Mouse (Mus musculus): ENCODE results near the gene Trappc4. TPM values are rescaled to one million over a fixed set of nuclear protein-coding genes. Genes with fewer than 3 reads are reported as not detected.
"Not testable (repeated sequence)": the region's sequence is repeated elsewhere in the genome, so short reads cannot be mapped to it uniquely, and the experiment has no call there.

Trappc4 gene
- total RNA-seq, 2 experiments from 2014 or later = 33.0 to 36.3 TPM

- intact Hi-C loops (cut with DNase I) = no loop called here
Measured at GRCm38 (mm10) chr9:44410647-44411336, 3.4 kb upstream of the Trappc4 start.

DNA sequence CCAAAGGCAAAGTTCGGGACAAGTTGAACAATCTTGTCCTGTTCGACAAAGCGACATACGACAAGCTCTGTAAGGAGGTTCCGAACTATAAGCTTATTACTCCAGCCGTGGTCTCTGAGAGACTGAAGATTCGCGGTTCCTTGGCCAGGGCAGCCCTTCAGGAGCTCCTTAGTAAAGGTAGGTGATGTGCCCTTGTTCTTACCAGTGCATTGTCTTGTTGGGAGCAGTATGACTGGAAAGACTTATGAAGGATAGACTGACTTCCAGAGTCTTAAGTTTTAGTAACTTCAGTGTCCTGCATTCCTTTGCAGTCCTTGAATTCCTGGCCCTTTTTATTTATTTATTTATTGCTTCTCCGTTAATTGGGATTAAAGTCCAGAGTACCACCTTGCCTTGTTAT lies 1.3 kb upstream of the Trappc4 start:
- intact Hi-C loops (cut with DNase I); DNase-seq: not testable (repeated sequence)

More at GRCm38 (mm10) chr9:44410647-44411336, 3.4 kb upstream of the Trappc4 start:
- DNase-seq = no peak

DNA sequence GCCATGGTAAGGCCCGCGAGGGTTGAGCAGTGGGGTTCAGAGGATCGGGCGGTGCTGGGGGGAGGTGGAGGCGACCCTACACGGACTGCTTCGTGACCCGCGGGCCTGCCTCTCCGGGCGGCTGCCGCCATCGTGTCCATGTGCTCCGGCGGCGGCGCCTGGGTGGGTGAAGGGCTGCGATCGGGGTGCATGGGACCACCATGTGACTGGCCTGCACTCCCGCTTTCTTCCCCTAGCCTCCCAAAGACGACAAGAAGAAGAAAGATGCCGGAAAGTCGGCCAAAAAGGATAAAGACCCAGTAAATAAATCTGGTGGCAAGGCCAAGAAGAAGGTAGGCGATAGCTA lies 325 bp upstream of the Trappc4 start:
- DNase-seq = no peak
- intact Hi-C loops (cut with DNase I) = no loop called here

- intact Hi-C loops (cut with DNase I) = no loop called here
- no peak for DNase-seq
Measured at GRCm38 (mm10) chr9:44405011-44405410, 2.4 kb downstream of the Trappc4 start.

GRCm38 (mm10) chr9:44401081-44401480 lies 6.3 kb downstream of the Trappc4 start:
- DNase-seq = peak in 1 of 2 experiments; percentile 33
- intact Hi-C loops (cut with DNase I) = no loop called here

DNA sequence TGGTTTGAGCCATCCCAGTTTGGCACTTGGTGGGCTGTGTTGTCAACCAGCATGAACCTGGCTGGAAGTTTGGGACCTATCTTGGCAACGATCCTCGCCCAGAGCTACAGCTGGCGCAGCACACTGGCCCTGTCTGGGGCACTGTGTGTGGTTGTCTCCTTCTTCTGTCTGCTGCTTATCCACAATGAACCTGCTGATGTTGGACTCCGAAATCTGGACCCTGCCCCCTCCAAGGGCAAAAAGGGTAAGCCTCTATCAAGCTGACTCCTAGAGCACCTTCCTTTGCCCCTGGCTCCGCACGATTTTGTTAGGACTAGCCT lies 7.6 kb downstream of the Trappc4 start:
- no peak for DNase-seq
- intact Hi-C loops (cut with DNase I) = no loop called here

- intact Hi-C loops (cut with DNase I) = no loop called here
- no peak for DNase-seq
Measured at GRCm38 (mm10) chr9:44399114-44399794, 8.1 kb downstream of the Trappc4 start.

GRCm38 (mm10) chr9:44398551-44398950 lies 8.8 kb downstream of the Trappc4 start:
- no peak for DNase-seq
- intact Hi-C loops (cut with DNase I) = no loop called here

- DNase-seq = no peak
- intact Hi-C loops (cut with DNase I) = no loop called here
Measured at GRCm38 (mm10) chr9:44398087-44398486, 9.3 kb downstream of the Trappc4 start.

GRCm38 (mm10) chr9:44396684-44397411 lies 10.6 kb downstream of the Trappc4 start, which contains the start of gene Slc37a4:
TSS of gene Slc37a4 (plus strand) at chr9:44396852.
- intact Hi-C loops (cut with DNase I) = no loop called here
- DNase-seq = peak; percentile 90 to 93

DNA sequence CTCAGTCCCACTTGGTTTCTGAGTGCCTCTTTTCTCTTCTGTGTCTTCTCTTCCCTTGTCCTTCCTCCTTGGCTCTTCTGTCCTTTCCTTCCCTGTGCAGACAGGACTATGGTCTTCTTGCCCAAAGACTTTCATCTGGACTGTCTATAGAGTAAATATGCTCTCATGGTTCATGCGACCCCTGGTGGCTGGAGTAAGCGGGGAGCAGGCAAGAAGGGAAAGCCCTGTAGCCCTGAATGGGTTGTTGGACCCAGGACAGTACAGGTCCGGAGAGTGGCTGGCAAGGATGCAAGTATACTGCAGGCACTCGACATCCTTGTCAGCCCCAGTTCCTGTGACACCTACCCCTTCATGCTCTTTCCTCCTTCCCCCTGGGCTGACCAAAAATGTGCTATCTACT lies 15.9 kb downstream of the Trappc4 start:
- intact Hi-C loops (cut with DNase I) = loop anchor here (1.0 to 5.0 kb wide), 3 partner anchors 152 to 409 kb away; no protein-coding TSS in a partner anchor
- peak; percentile 75 to 83 for DNase-seq

DNA sequence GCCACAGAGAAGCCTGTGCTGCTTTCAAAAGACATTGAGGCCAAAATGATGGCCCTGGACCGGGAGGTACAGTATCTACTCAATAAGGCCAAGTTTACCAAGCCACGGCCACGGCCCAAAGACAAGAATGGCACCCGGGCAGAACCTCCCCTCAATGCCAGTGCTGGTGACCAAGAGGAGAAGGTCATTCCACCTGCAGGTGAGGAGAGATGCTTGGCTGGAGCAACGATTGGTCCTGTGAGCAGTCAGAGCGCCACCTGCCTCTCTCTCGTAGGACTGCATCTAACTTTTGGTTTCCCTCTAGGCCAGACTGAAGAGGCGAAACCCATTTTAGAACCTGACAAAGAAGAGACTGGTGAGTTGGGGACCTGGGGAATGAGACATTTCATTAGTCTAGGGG lies 18.1 kb downstream of the Trappc4 start:
- peak in 1 of 2 experiments; percentile 59 for DNase-seq
- intact Hi-C loops (cut with DNase I) = no loop called here

DNA sequence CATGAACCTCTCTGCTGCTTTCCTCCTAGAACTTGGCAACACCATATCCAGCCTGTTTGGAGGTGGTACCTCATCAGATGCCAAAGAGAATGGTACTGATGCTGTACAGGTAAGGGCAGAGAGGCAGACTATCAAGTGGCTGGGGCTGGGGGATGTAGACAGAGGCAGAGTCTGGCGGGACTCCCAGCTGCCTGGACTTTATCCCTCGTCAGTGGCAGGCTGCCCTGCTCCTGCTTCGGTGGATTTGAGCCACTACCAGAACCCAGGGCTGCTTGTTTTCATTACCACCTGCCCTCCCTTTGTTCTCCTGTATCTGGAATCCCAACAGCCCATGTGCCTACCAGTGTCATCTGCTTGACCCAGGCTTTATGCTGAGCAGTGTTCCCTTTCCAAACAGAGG lies 20.2 kb downstream of the Trappc4 start:
- DNase-seq = no peak
- intact Hi-C loops (cut with DNase I) = no loop called here

GRCm38 (mm10) chr9:44384596-44384995 lies 22.8 kb downstream of the Trappc4 start:
- intact Hi-C loops (cut with DNase I) = no loop called here
- DNase-seq = no peak

DNA sequence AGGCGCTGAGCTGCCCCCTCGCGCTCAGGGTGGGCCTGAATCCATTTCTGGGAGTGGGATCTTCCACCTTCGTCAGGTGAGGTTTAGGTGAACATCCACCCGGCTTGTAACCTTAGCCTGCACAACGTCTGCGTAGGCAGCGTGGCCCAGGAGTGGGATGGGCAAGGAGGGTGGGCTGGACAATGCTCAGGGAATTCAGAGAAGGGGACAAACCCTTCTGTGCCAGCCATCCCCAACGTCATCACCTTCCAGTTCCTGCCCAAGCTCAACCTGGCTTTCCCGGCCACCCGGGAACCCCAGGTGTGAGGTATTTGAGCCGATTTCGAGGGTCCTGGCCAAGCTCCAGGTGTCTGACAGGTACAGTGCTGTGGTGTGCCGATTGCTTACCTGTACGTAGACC lies 27.5 kb downstream of the Trappc4 start:
- intact Hi-C loops (cut with DNase I) = no loop called here
- no peak for DNase-seq

- intact Hi-C loops (cut with DNase I) = no loop called here
- peak; percentile 99 to 100 for DNase-seq
Measured at GRCm38 (mm10) chr9:44379054-44379834, 28.2 kb downstream of the Trappc4 start, which contains the start of gene Hyou1. TSS of gene Hyou1 (plus strand) at chr9:44379490.

GRCm38 (mm10) chr9:44378153-44378730 lies 29.2 kb downstream of the Trappc4 start:
- no peak for DNase-seq
- intact Hi-C loops (cut with DNase I) = no loop called here

- intact Hi-C loops (cut with DNase I) = not testable (repeated sequence)
Measured at GRCm38 (mm10) chr9:44377335-44377734, 30.1 kb downstream of the Trappc4 start.

DNA sequence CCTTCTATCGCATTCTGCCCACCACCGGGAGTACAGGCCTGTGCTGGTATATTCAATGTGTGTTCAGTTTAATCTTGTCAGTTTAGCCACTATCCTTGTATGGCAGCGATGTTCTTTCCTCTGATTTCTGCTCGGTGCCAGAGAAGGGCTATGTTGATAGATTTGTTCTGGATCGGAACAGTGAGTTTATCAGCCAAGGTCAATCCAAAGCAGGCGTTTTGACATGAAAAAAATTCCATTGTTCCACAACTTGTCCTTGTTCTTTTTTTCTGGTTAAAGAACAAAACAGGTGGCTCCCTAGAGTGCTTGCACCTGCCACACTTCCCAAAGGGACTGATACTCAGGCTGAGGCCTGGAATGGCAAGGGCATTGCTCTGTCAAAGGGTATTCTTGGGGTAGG lies 31.3 kb downstream of the Trappc4 start:
- no peak for DNase-seq
- intact Hi-C loops (cut with DNase I) = no loop called here

More at GRCm38 (mm10) chr9:44377335-44377734, 30.1 kb downstream of the Trappc4 start:
- not testable (repeated sequence) for DNase-seq

DNA sequence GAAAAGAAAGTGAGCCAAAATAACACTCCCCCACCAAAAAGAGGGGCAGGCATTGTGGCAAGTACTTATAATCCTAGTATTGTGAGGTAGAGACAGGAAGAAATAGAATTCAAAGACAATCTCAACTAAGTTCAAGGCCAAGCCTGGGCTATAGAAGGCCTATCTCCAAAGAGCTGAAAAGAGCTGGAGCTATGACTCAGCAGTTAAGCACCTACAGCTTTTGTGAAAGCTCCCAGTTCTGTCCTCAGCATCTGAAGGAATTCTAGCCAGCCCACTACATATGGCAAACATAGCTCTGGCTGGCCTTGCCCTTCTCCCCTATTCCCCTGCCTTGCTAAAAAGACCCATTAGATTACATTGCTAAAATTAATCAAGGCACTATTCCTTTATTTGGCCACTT lies 34.0 kb downstream of the Trappc4 start:
- intact Hi-C loops (cut with DNase I) = no loop called here
- DNase-seq = no peak

All from heart, postnatal 36 days (tissue).